Mouse (Mus musculus) intestine, embryonic 16.5 days (tissue): ENCODE data around the gene Taok3. TPM values are rescaled to one million over a fixed set of nuclear protein-coding genes. Genes with fewer than 3 reads are reported as not detected.

Experiments used
- ATAC-seq: fragments of 200-750 bp; cut with Nextera tagmentation; 2 replicates; pipeline ENCODE4 v1.8.0; 2017; ENCODE audit warnings: moderate TSS enrichment, moderate library complexity
- H3K27ac ChIP-seq: fragments of 300-500 bp; sonication (generic); 2 replicates; pipeline ENCODE4 v1.5.1; 2014; ENCODE audit warnings: mild to moderate bottlenecking, low read length
- H3K27me3 ChIP-seq: fragments of 300-500 bp; sonication (generic); replicated peaks from 2 replicates; pipeline ENCODE4 v1.6.1; 2014; ENCODE audit warnings: low read length, control low read depth, mixed read lengths; ENCODE audit not compliant: control insufficient read depth, insufficient read depth
- H3K36me3 ChIP-seq: fragments of 300-500 bp; sonication (generic); 2 replicates; pipeline ENCODE4 v1.6.1; 2014; ENCODE audit warnings: low read length, control low read depth; ENCODE audit not compliant: control insufficient read depth, insufficient read depth
- H3K4me1 ChIP-seq: fragments of 300-500 bp; sonication (generic); 2 replicates; pipeline ENCODE4 v1.6.1; 2014; ENCODE audit warnings: low read length, control low read depth, mixed read lengths; ENCODE audit not compliant: control insufficient read depth, insufficient read depth
- H3K4me2 ChIP-seq: fragments of 300-500 bp; sonication (generic); 2 replicates; pipeline ENCODE4 v1.6.1; 2014; ENCODE audit warnings: low read depth, low read length, control low read depth
- H3K4me3 ChIP-seq: fragments of 300-500 bp; sonication (generic); 2 replicates; pipeline ENCODE4 v1.5.1; 2014; ENCODE audit warnings: mild to moderate bottlenecking, low read length
- H3K9ac ChIP-seq: fragments of 300-500 bp; sonication (generic); 2 replicates; pipeline ENCODE4 v1.6.1; 2014; ENCODE audit warnings: low read depth, low read length
- H3K9me3 ChIP-seq: fragments of 300-500 bp; sonication (generic); 2 replicates; pipeline ENCODE4 v1.6.1; 2016; ENCODE audit warnings: low read length, control low read depth; ENCODE audit not compliant: control insufficient read depth
- WGBS: fragments of 180-500 bp; shearing (Covaris S2); extraction: QIAGEN DNeasy Blood & Tissue Kit; methylation state at CpG from one replicate; pipeline ENCODE4 v1.1.7; 2014; 5-methylcytosine and 5-hydroxymethylcytosine counted together
- polyA plus RNA-seq: library from polyadenylated mRNA; unstranded; fragments of >200 nt; fragmentation: Nextera tagmentation; extraction: Ambion mirVana; gene quantifications from 2 replicates; pipeline ENCODE4 v1.2.1, GENCODE M21; 2015

Gene Taok3
- polyA plus RNA-seq, 1 experiment from 2014 or later, result 51.5 TPM

GRCm38 (mm10) chr5:117313909-117314308 lies 194.0 kb downstream of the Taok3 start:
- ATAC-seq, result peak; percentile 21; the same call in 1 of the 2 replicates
- Histone ChIP-seq H3K4me3 (peak overlapping the region; percentile 39), H3K27ac (peak overlapping the region; percentile 76), H3K9ac (peak overlapping the region; percentile 17), H3K36me3 (no peaks in the 10 kb centered on the region), H3K4me2 (peak overlapping the region; percentile 51), H3K9me3 (no peaks in the 10 kb centered on the region), H3K27me3 (no peaks in the 10 kb centered on the region), H3K4me1 (peaks cover 22% of the 10 kb centered on the region)
- WGBS, result 29% methylated on average over 10 of the region's 10 CpGs

- H3K27me3 ChIP-seq, result no peaks in the 10 kb centered on the region
- H3K36me3 ChIP-seq, result no peaks in the 10 kb centered on the region
- H3K27ac ChIP-seq, result peak overlapping the region; percentile 76
- H3K9me3 ChIP-seq, result no peaks in the 10 kb centered on the region
- peaks cover 22% of the 10 kb centered on the region for H3K4me1 ChIP-seq
- no peak overlapping the region for H3K4me3 ChIP-seq
- 0 out of 2 replicates have a peak overlapping the region, but pooled peaks have one; percentile 27 for H3K9ac ChIP-seq
- 19% methylated on average over 9 of the region's 9 CpGs for WGBS
- ATAC-seq, result peak; percentile 43
- H3K4me2 ChIP-seq, result peak overlapping the region; percentile 51
Measured at GRCm38 (mm10) chr5:117314587-117315428, 194.9 kb downstream of the Taok3 start.

GRCm38 (mm10) chr5:117318741-117319629 lies 199.1 kb downstream of the Taok3 start, which contains the start of gene Vsig10:
Gene Vsig10 (plus strand): TSS chr5:117319083.
- peak; percentile 80 for ATAC-seq
- Histone ChIP-seq H3K4me2 (peak within 1 kb of the TSS; percentile 84), H3K27me3 (no peaks in the 10 kb centered on the region), H3K4me3 (peak within 1 kb of the TSS; percentile 88), H3K9me3 (no peaks in the 10 kb centered on the region), H3K36me3 (no peaks in the 10 kb centered on the region), H3K9ac (peak within 1 kb of the TSS; percentile 94), H3K4me1 (peaks cover 29% of the 10 kb centered on the region), H3K27ac (peak within 1 kb of the TSS; percentile 93)
- WGBS, result under 1% methylated on average over 80 of the region's 81 CpGs

GRCm38 (mm10) chr5:117323751-117324150 lies 203.8 kb downstream of the Taok3 start:
- 85% methylated on average over 9 of the region's 9 CpGs for WGBS

More at GRCm38 (mm10) chr5:117323751-117324150, 203.8 kb downstream of the Taok3 start:
- H3K4me3 ChIP-seq, result no peak overlapping the region
- no peak overlapping the region for H3K4me2 ChIP-seq
- no peak overlapping the region for H3K9ac ChIP-seq
- H3K4me1 ChIP-seq, result peaks cover 16% of the 10 kb centered on the region
- H3K9me3 ChIP-seq, result no peaks in the 10 kb centered on the region
- no peak for ATAC-seq
- no peaks in the 10 kb centered on the region for H3K36me3 ChIP-seq
- no peaks in the 10 kb centered on the region for H3K27me3 ChIP-seq
- no peak overlapping the region for H3K27ac ChIP-seq

Other genes with a start within 250 kb of the Taok3 start
- 20.9 and 53.6 TPM in 2 replicates for gene Suds3, start 4.0 kb upstream of the Taok3 start, polyA plus RNA-seq
- 636 and 699 TPM in 2 replicates for gene Pebp1, start 167.5 kb downstream of the Taok3 start, polyA plus RNA-seq
- gene Vsig10, start 199.0 kb downstream of the Taok3 start, polyA plus RNA-seq, result 15.4 and 18.6 TPM in 2 replicates
- 43.9 and 63.3 TPM in 2 replicates for gene Wsb2, start 237.2 kb downstream of the Taok3 start, polyA plus RNA-seq